Mouse (Mus musculus) embryonic facial prominence, embryonic 11.5 days (tissue): ENCODE results near the gene Clec11a. TPM values are rescaled to one million over a fixed set of nuclear protein-coding genes. Genes with fewer than 3 reads are reported as not detected.

Source experiments
- ATAC-seq: fragments of 200-750 bp; cut with Nextera tagmentation; replicated peaks from 2 replicates; pipeline ENCODE4 v1.8.0; 2017; ENCODE audit warnings: low read depth; ENCODE audit not compliant: insufficient number of reproducible peaks, low FRiP score, low TSS enrichment
- DNase-seq: peaks from one replicate; pipeline ENCODE4 v3.0.0-alpha.2; 2015; ENCODE audit warnings: low spot score
- H3K27ac ChIP-seq: fragments of 300-500 bp; sonication (generic); replicated peaks from 2 replicates; pipeline ENCODE4 v1.5.1; 2014; ENCODE audit warnings: mild to moderate bottlenecking, low read depth, low read length, control low read depth
- H3K27me3 ChIP-seq: fragments of 300-500 bp; sonication (generic); 2 replicates; pipeline ENCODE4 v1.6.1; 2014; ENCODE audit warnings: mild to moderate bottlenecking, low read length, moderate library complexity, mixed read lengths; ENCODE audit not compliant: control insufficient read depth, insufficient read depth
- H3K36me3 ChIP-seq: fragments of 300-500 bp; sonication (generic); replicated peaks from 2 replicates; pipeline ENCODE4 v1.6.1; 2014; ENCODE audit warnings: low read depth, mild to moderate bottlenecking, low read length, moderate library complexity, mixed read lengths; ENCODE audit not compliant: control insufficient read depth, insufficient read depth
- H3K4me1 ChIP-seq: fragments of 300-500 bp; sonication (generic); 2 replicates; pipeline ENCODE4 v1.6.1; 2014; ENCODE audit warnings: low read length, mixed read lengths; ENCODE audit not compliant: control insufficient read depth, insufficient read depth
- H3K4me2 ChIP-seq: fragments of 300-500 bp; sonication (generic); 2 replicates; pipeline ENCODE4 v1.6.1; 2014; ENCODE audit warnings: low read depth, mild to moderate bottlenecking, control low read depth, low read length, moderate library complexity
- H3K4me3 ChIP-seq: fragments of 300-500 bp; sonication (generic); 2 replicates; pipeline ENCODE4 v1.5.1; 2014; ENCODE audit warnings: low read depth, low read length, control low read depth
- H3K9ac ChIP-seq: fragments of 300-500 bp; sonication (generic); replicated peaks from 2 replicates; pipeline ENCODE4 v1.6.1; 2014; ENCODE audit warnings: mild to moderate bottlenecking, control low read depth, low read length
- H3K9me3 ChIP-seq: fragments of 300-500 bp; sonication (generic); replicated peaks from 2 replicates; pipeline ENCODE4 v1.6.1; 2016; ENCODE audit warnings: mild to moderate bottlenecking, low read length, inconsistent platforms, mixed read lengths; ENCODE audit not compliant: control insufficient read depth
- WGBS: fragments of 180-500 bp; shearing (Covaris S2); extraction: QIAGEN DNeasy Blood & Tissue Kit; methylation state at CpG from one replicate; pipeline ENCODE4 v1.1.7; 2014; 5-methylcytosine and 5-hydroxymethylcytosine counted together
- polyA plus RNA-seq: library from polyadenylated mRNA; unstranded; fragments of >200 nt; fragmentation: Nextera tagmentation; extraction: Ambion mirVana; gene quantifications from 2 replicates; pipeline ENCODE4 v1.2.1, GENCODE M21; 2014

The Clec11a gene
- polyA plus RNA-seq, 1 experiment from 2014 or later: 2.2 TPM

DNA sequence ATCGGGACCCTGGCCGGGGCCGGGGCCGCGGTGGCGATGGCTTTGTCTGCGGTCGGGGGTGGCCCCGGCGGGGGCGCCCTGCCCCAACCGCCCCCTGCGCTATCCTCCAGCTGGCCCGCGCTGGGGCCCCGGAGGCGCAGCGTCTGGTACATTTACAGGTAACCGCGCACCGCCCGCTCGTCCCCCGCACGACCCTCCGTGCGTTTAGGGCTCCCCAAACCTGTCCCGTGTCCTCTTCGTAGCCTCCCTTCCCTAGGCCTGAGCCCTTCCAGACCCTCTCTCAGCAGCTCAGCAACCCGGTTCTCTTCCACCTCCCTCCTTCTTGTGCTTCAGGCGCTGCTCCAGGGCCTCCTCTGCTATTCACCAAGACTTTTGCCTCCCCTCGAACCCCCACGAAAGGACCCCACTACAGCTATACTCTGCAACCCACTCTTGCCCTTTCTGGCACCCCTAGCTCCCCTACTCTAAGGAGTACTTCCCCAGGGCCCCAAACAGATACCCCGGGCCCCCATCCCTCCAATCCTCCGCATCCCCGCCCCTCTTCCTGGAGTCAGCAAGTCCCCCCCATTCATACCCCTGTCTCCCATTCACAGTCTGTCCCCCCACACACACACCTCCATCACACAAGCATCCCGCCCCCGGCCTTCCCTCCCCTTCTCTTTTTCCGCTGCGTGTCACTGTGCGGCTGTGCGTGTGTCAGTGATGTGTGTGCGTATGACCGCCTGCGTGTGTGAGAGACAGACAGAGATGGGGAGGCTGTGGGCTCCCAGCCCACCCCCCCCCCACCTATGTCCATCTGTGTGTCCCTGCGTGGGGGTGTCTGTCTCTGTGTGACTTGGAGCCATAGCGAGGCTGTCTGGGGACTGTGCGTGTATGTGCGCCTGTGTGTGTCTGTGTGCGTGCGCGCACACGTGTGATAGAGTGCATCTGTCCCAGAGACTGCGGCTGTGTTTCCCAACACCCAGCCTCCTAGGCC, 29.6 kb upstream of the Clec11a start:
- Histone ChIP-seq H3K9me3 (no peaks in the 10 kb centered on the region), H3K27ac (no peak overlapping the region), H3K9ac (no peak overlapping the region), H3K36me3 (no peaks in the 10 kb centered on the region), H3K4me2 (peak overlapping the region; percentile 88), H3K4me1 (no peaks in the 10 kb centered on the region), H3K4me3 (peak overlapping the region; percentile 43), H3K27me3 (peaks cover 51% of the 10 kb centered on the region)
- WGBS: 2% methylated on average over 43 of the region's 54 CpGs
- DNase-seq: no peak
- peak; percentile 30; the same call in 1 of the 2 replicates for ATAC-seq

- no peak overlapping the region for H3K9ac ChIP-seq
- H3K4me1 ChIP-seq: no peaks in the 10 kb centered on the region
- ATAC-seq: no peak; the same call in 1 of the 2 replicates
- H3K4me3 ChIP-seq: peak overlapping the region; percentile 43
- H3K9me3 ChIP-seq: no peaks in the 10 kb centered on the region
- H3K36me3 ChIP-seq: no peaks in the 10 kb centered on the region
- H3K27me3 ChIP-seq: peaks cover 51% of the 10 kb centered on the region
- H3K27ac ChIP-seq: no peak overlapping the region
- peak; percentile 76 for DNase-seq
- 4% methylated on average over 17 of the region's 40 CpGs for WGBS
- H3K4me2 ChIP-seq: peak overlapping the region; percentile 88
Observed at GRCm38 (mm10) chr7:44335031-44335878, 28.6 kb upstream of the Clec11a start.

- ATAC-seq (no peak), DNase-seq (no peak)
- Histone ChIP-seq H3K4me1 (no peaks in the 10 kb centered on the region), H3K9ac (no peak overlapping the region), H3K27me3 (peaks cover 44% of the 10 kb centered on the region), H3K4me3 (no peak overlapping the region), H3K36me3 (no peaks in the 10 kb centered on the region), H3K4me2 (no peak overlapping the region), H3K27ac (no peak overlapping the region), H3K9me3 (no peaks in the 10 kb centered on the region)
- WGBS: 72% methylated on average over 14 of the region's 14 CpGs
Observed at GRCm38 (mm10) chr7:44334139-44334538, 27.4 kb upstream of the Clec11a start.

DNA sequence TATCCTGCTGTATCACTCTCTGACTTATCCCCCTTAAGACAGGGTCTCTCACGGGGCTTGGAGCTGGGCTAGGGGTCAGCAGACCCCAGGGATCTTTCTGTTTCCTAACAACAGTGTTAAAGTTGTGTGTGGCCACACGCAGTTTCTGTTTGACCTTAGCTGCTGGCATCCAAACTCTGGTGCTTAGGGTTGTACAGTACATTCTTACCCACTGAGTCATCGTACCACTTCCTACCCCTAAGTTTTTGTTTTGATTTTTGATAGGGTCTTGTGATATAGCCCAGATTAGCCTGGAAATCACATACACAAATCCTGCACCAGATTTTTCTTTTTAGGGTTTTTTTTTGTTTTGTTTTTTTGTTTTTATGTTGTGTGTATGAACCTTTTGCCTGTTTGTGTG, 25.6 kb upstream of the Clec11a start:
- WGBS: 70% methylated on average over 3 of the region's 3 CpGs
- DNase-seq: no peak

DNA sequence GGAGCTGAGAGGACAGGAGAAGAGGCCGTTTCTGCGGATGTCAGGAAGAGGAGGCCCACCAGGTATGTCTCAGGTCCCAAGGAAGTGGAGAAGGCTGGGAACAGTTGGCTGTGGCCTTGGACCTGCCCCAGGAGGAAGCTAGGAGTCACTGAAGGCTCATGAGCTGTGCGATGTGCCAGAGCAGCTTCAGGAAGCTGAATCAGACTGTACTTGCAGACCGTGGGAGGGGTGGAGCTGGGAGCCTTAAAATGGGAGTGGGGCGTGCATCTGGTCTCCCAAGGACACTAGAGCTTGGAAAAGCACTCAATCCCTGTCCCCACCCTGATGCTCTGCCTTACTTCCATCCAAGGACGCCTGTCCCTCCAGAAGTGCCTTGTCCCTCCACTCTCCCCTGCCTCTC, 19.9 kb upstream of the Clec11a start:
- Histone ChIP-seq H3K4me2 (no peak overlapping the region), H3K9me3 (no peaks in the 10 kb centered on the region), H3K27ac (no peak overlapping the region), H3K27me3 (no peaks in the 10 kb centered on the region), H3K9ac (no peak overlapping the region), H3K36me3 (no peaks in the 10 kb centered on the region), H3K4me3 (no peak overlapping the region), H3K4me1 (no peaks in the 10 kb centered on the region)
- WGBS: 60% methylated on average over 6 of the region's 6 CpGs
- no peak for ATAC-seq
- no peak for DNase-seq

More for the DNA sequence above, 25.6 kb upstream of the Clec11a start:
- H3K9me3 ChIP-seq: no peaks in the 10 kb centered on the region
- H3K4me2 ChIP-seq: no peak overlapping the region
- no peaks in the 10 kb centered on the region for H3K4me1 ChIP-seq
- no peak overlapping the region for H3K9ac ChIP-seq
- H3K36me3 ChIP-seq: no peaks in the 10 kb centered on the region
- ATAC-seq: no peak
- H3K27ac ChIP-seq: no peak overlapping the region
- H3K4me3 ChIP-seq: no peak overlapping the region
- H3K27me3 ChIP-seq: peaks cover 30% of the 10 kb centered on the region

GRCm38 (mm10) chr7:44322290-44322689, 15.6 kb upstream of the Clec11a start:
- Histone ChIP-seq H3K9me3 (no peaks in the 10 kb centered on the region), H3K9ac (no peak overlapping the region), H3K27ac (no peak overlapping the region), H3K36me3 (no peaks in the 10 kb centered on the region), H3K27me3 (no peaks in the 10 kb centered on the region), H3K4me2 (no peak overlapping the region), H3K4me1 (no peaks in the 10 kb centered on the region), H3K4me3 (no peak overlapping the region)
- ATAC-seq (no peak), DNase-seq (no peak)
- 88% methylated on average over 1 of the region's 1 CpGs for WGBS

DNA sequence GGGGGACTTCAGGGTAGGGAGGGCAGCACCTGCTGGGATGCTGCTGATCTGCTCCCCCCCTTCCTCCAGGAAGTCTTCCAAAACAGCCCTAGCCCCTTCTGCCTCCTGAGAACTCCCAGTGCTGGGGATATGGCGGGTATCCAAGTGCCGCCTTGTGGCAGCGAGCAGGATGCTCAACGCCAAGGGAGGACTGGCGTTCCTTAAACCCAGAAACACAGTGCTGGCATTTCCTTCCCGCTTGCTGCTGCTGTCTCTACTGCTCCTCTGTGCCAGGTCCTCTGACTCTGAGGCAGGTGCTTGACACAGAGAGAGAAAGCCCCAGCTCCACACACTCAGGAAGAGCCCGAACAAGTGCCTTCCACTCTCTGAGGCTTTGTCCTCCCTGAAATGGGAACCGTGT, 14.2 kb upstream of the Clec11a start:
- H3K27me3 ChIP-seq: no peaks in the 10 kb centered on the region
- DNase-seq (no peak), ATAC-seq (no peak)
- H3K4me3 ChIP-seq: no peak overlapping the region
- no peak overlapping the region for H3K27ac ChIP-seq
- WGBS: 49% methylated on average over 8 of the region's 8 CpGs
- no peaks in the 10 kb centered on the region for H3K4me1 ChIP-seq
- no peak overlapping the region for H3K9ac ChIP-seq
- H3K9me3 ChIP-seq: no peaks in the 10 kb centered on the region
- H3K4me2 ChIP-seq: no peak overlapping the region
- no peaks in the 10 kb centered on the region for H3K36me3 ChIP-seq
